Mouse (Mus musculus) frontal cortex, adult 2 months (tissue): ENCODE results near the gene Kif1b. TPM values are rescaled to one million over a fixed set of nuclear protein-coding genes. Genes with fewer than 3 reads are reported as not detected.
A peak's percentile ranks its signal among the peaks of the same experiment; 100 is the strongest.
"Not testable (repeated sequence)": the region's sequence is repeated elsewhere in the genome, so short reads cannot be mapped to it uniquely, and the experiment has no call there.

ENCODE experiments used
- DNase-seq, 2 experiments: peaks; one replicate each; pipeline ENCODE4 v3.0.0; 2022; ENCODE audit warnings: low spot score in 1 of 2; ENCODE audit errors: extremely low spot score in 1 of 2
- polyA plus RNA-seq: library from polyadenylated mRNA; depleted of rRNA; stranded (reverse); fragments of >200 nt; gene quantifications from 2 replicates; pipeline ENCODE4 v1.2.3, GENCODE M21; 2012

Kif1b gene
- polyA plus RNA-seq, 1 experiment: 188 TPM

DNA sequence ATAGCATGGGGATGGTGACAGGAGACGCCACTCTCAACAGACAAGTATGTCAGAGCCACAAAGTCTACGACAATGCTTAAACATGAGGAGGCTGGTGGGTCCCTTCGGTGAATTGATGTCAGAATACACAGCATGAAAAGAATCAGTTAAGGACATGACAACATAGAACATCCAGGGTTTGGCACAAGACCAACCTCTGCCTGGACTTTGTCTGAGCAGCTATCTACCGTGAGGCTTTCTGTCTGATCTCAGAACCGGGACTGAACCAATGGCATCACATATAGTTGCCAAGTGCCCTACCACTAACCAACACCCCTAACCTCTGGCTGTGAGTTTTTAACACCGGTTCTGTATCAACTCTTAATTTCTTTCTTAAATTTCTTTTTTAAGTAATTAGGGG is 130.8 kb downstream of the Kif1b start:
- DNase-seq: no peak

DNA sequence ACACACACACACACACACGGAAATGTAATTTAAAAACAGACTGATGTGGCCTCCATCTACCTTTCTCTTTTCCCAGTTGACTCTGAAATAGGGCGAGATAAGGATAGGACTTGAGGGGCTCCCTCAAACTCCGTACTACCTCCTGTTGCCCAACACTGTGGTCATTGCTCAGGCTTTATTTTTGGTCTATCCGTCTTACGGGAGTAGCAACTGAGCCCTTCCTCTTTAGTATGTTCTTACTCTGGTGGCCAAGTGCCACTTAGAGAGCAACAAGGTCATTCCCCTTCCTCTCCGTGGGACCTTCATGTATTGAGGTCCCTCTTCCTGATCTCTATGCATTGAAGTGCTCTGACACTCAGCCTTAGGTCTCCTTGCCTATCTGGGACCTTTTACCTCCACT is 133.8 kb downstream of the Kif1b start:
- no peak for DNase-seq

DNA sequence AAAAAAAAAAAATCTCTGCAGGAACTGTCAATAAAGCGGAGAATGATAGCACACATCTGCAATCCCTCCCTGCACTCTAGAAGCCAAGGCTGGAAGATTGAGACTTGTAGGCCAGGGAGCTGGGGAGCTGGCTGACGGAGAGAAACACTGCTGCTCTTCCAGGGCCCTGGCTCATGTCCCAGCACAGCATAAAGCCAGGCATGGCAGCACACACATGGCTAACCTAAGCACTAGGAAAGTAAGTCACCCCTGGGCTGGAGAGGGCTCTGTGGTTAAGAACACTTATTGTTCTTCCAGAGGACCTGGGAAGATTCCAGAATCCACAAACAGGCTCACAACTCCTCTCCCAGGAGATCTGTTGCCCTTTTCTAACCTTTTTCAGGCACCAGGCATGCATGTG is 134.8 kb downstream of the Kif1b start:
- no peak for DNase-seq

DNA sequence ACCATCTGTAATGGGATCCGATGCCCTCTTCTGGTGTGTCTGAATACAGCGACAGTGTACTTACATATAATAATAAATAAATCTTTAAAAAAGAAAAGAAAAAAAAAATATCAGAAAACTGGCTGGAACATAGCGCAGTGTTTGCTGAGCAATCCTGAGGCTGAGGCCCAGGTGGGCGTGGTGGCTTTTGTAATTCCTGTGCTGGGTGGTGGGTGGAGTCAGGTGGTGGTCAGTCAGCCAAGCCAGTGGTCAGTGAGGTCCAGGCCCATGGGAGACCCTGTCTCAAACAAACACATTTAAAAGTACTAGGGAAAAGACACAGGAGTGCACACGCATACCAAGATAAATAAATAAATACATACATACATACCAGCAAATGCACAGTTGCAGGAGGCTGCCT is 135.4 kb downstream of the Kif1b start:
- no peak for DNase-seq

DNA sequence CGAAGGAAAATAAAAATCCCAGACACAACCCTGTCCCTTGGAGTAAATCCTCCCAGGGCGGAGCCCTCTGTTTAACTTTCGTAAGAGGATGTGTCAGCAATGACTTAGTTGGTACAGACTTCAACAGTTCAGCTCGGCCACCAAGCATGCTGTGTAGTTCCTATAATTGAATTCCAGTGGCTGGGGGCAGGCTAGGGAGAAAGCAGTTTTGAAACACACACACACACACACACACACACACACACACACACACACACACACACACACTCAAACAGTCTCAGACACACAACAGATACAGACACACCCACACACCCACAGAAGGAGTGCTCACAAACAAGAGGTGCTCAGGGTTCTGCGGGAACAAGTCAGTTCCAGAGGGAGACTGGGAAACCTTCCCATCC is 135.9 kb downstream of the Kif1b start:
- DNase-seq: no peak

DNA sequence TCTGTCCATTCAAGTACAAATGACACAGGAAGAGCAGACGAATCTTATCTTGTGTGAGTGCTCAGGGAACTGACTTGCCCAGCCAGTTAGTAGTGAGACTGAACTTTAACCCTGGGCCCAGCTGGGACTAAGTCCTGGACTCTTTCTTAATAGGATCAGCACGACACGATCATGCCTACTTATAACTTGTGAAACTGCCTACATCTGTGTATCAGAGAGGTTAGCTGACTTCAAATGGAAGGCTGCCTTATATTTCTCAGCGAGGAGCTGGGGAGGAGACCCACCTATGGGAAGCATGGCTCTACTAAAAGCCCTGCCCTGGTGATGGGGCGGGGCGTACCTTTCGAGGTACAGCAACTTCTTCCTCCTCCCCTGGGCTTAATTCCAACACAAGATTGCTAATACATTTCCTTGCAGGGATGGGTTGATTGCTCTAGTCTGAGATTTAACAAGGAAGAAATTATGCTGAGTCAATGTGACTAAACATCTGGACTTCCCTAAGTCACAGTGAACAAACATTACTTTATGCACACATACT is 137.0 kb downstream of the Kif1b start:
- no peak for DNase-seq

GRCm38 (mm10) chr4:149169926-149170325 is 137.6 kb downstream of the Kif1b start:
- not testable (repeated sequence) for DNase-seq

DNA sequence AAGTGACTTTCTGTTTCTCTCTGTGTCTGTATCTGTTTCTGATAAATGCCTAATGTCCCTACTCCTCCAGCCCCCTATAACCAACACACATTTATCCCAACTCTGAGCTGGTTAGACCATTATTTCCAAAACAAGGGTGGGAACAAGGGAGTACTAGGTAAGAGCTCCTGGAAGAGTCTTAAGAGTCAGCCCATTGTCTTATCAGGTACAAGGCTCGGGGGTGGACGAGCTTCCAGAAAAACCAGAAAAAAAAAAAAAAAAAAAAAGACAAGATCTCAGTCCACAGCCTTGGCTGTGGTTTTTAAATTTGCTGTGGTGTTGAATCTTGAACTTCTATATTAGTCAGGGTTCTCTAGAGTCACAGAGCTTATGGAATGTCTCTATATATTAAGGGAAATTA is 139.5 kb downstream of the Kif1b start:
- DNase-seq: no peak

GRCm38 (mm10) chr4:149166957-149167611 is 140.4 kb downstream of the Kif1b start:
- DNase-seq: no peak

DNA sequence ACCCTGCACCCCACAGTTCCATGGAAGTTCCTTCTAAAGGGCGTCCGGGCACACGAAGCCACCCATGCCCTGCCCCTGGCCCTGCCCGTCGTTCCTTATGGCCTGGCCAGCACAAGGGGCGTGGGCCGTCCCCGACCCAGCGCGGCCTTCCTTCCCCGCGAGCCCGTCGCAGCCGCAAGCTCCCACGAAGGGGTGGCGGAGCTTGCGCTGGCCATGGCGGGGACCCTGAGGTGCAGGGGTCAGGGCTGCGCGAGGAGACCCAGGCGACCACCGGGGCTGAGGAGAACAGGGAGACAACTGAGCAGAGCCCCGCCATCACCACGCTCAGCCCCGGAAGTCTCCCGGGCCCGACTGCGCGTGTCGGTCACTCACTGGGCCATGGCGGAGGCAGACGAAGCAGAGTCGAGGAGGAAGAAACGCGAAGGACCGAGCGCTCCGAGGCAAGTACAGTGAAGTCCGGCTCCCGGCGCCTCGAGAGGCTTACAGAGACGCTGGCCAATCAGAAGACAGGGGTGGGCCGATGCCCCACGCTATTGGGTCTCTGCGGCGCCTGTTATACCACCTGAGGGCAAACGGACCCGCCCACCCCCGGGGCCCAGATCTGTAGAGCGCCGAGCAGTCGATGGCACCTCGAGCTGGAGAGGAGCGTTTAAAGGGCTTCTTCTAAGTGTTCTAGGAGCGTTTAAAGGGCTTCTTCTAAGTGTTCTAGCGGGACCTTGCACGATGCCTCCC is 141.1 kb downstream of the Kif1b start, which contains the start of gene Pgd:
Pgd (minus strand) TSS at position 557 of the 732 bp plus-strand sequence.
- peak; percentile 95 to 98 for DNase-seq

- no peak for DNase-seq
Observed at GRCm38 (mm10) chr4:149164150-149164549, 143.3 kb downstream of the Kif1b start.

GRCm38 (mm10) chr4:149163196-149163595 is 144.3 kb downstream of the Kif1b start:
- DNase-seq: no peak

DNA sequence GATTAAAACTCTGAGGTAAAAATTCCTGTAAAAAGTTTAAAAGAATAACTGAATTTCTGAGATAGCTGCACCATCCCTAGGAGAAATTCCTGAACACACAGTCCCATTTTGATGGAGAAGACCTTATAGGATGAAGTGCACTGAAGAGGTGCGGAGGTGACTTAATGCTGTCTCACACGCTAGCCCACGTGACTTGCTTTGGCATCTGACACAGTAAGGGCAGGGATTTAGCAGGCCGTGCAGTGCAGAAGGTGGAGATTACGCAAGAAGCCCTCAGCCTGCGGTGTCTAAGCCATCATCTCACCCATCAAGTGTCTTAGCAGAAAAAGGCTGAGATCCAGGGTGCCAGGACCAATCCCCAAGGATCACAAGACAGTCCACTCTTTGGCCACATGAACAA is 146.3 kb downstream of the Kif1b start:
- DNase-seq: no peak

DNA sequence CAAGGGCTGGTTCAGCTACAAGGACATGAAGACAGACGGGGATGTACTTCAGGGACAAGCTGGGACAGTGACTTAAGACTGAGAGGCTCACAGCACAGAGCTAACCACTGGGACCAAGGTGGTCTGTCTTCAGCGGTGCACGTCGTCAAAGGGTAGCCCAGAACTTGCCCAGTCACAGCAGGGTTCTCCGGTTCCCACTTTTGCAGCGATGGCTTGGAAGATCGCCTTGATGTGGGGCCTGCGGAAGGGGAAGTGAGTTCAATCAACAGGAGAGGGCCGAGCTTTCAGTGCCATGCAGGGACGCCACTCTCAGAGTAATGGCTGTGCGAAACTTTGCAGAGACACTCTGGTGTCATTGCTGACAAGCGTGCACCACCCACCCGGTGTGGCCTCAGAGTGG is 147.6 kb downstream of the Kif1b start:
- no peak for DNase-seq

DNA sequence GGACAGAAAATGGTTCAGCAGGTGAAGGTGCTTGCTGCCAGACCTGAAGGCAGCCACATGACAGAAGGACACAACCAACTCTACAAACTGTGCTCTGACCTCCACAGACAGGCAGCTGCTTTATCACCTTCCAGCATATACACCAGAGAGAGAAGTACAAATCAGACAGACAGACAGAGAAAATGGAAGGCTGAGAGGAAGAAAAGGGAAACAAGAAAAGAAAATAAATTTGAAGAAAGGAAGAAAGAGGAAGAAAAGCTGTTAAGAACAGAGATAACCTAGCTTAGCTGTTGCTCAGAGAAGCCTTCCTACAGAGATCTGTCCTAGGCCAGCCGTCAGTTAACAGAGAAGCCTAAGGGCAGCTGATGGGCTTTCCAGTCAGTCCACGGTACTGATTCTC is 148.3 kb downstream of the Kif1b start:
- no peak for DNase-seq

GRCm38 (mm10) chr4:149157415-149157973 is 150.0 kb downstream of the Kif1b start:
- DNase-seq: no peak

DNA sequence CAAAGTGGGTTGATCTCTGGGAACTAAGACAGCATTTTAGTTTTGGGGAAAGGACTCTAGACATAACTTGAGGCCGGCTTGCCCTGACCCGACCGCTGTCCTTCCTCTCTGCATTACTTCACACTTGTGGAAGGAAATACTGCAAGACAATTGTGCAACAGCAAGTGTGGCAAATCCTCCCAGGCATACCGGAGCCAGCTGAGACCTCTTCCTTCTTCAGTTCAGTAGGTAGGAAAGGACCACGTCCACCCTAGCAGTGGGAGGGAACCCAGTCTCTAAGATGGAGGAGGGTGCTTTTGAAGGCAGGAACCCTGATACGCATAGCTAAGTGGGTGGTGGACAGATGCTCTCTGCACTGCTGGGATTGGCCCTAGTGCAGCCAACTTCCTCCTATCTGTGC is 151.8 kb downstream of the Kif1b start:
- no peak for DNase-seq

DNA sequence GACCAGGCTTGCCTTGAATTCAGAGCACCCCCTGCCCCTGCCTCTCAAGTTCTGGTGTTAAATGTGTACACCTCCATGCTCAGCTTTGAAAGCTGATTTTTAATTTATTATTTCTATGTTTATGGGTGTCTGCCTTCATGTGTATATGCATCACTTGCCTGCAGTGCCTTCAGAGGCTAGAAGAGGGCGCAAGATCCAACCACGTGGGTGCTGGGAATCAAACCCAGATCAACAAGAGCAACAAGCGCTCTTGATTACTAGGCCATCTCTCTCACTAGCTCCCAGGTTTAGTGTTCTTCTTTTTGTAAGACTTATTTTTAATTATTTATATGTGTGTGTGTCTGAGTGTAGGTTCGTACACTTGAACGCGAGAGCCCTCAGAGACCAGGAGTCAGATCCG is 152.6 kb downstream of the Kif1b start:
- no peak for DNase-seq

DNA sequence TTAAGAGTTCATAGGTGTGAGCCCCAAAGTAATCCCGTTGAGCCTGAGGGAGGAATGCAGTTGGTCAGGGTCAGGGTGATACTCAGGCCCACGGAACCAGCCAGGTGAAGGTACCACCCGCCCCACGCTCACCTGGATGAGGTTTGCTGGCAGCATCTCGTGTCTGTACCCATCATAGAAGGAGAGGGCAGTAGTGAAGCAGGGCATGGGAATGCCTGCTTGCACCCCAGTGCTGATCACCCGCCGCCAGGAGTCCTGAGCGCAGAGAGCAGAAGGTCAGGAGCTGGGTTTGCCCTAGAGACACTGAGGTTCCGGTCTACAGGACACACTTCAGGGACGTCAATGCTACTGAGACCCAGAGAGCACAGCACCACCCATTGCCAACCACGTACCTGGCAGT is 156.8 kb downstream of the Kif1b start:
- no peak for DNase-seq

- no peak for DNase-seq
Observed at GRCm38 (mm10) chr4:149150256-149150655, 157.2 kb downstream of the Kif1b start.

DNA sequence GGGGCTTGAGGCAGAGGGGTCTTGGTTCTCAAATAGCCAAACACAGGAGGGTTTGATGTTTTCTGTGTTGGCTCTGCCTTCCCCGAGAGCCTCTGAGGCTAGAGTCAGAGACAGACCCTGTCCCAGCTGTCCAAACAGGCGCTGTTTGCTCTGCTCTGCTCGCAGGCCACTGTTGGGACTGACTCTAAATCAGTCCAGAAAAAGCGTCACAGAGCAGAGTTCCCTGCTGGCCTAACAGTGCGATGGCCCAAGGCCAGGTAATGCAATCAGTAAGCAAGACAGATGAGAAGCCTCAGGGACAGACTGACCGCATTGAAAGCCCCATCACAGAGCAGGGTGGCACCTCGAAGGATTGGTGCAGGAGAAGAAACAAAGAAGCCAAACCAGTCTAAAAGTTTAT is 157.9 kb downstream of the Kif1b start:
- no peak for DNase-seq

GRCm38 (mm10) chr4:149149196-149149595 is 158.3 kb downstream of the Kif1b start:
- no peak for DNase-seq
